Mouse (Mus musculus): ENCODE measurements around the gene Zbtb20.

The Zbtb20 gene

GRCm38 (mm10) chr16:43080923-43081702, 205.4 kb downstream of the Zbtb20 start:
- DNase-seq, result no peak

DNA sequence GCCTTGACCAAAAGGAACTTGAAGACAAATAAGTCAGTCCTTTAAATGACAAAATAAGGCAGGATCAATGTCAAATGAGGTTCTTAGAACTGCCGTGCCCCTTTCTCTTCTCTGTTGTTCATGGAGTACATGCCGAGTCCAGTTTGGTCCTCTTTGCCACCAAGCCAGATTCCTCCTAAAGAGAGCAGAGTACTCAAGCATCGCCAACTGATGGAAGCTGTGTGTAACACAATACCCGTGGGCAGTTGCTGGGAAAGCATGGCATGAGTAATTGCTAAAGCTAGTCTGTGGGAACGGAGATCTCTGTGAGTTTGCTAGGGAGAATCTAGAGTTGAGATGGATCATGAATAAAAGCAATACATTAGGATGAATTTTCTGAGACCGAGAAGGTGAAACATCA, 206.3 kb downstream of the Zbtb20 start:
- DNase-seq, result no peak

- DNase-seq, result no peak
These were observed 207.1 kb downstream of the Zbtb20 start for GRCm38 (mm10) chr16:43082801-43083200.

DNA sequence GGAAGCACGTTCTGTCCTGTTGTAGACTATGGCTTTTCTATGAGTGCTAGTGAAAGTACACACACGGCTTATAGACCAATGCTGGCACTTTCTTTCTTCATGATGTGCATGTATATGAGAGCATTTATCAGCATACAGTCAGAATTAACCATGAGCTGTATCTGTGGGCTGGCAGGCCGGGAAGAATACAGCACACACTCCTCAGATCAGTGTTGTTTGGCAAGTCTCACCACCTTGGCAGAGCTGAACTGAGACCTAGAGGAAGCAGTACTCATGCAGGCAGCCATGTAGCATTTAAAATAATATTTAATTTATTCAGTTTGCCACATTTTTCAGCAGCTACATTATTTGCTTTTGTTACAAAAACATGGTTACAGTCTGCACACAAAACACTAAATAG, 214.5 kb downstream of the Zbtb20 start:
- no peak for DNase-seq

GRCm38 (mm10) chr16:43094161-43094560, 218.5 kb downstream of the Zbtb20 start:
- no peak for DNase-seq

DNA sequence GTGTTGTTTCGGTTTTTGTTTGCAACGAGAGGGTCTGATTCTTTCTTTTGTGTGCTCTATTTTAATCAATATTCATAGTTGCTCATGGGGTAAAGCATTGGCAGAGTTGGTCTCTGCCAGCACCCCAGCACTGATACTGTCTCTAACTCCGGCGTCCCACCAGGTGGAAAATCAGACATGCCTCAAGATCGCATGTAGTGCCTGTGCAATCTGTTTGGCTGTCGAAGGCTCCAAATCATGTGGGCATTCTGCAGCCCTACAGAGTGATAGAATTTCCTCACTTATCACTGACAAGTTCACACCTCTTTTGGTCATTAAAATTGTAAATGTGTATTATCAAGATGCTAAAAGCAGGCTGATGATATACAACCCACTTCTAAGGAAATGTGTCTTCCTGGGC, 219.1 kb downstream of the Zbtb20 start:
- no peak for DNase-seq

DNA sequence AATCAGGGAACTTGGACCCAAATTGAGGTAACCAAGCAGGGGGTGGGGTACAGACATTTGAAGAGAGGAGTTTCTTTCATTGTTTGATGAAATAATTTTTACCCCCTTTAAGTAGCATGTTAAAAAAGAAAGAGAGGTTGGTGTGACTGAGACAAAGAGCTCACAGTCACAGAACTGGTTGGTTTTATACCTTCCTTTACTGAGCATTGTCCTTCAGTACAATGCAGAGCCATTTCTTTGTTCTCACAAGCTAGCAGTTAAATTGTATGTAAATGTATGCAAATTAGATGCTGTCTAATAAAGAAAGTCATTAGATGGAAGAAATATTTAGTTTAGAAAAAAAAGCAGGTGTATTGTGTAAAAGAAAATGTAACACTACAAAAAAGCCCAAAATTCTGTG, 220.4 kb downstream of the Zbtb20 start:
- no peak for DNase-seq

DNA sequence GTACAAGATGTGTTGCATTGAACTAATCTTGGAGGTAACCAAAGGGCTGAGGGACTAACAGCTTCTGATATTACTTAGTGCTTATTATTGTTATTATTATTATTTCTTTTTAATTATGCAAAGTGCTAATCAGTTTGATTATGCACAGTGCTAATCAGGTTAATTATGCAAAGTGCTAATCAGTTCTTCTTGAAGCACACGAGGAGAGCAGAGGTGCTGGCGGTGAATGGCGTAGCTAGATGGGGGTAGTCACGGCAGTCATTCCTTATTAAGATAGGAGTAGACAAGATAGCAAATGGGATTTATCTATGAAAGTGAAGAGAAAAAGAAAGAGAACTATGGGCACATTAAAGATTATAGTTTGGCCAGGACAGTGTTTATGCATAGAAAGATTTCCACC, 222.5 kb downstream of the Zbtb20 start:
- no peak for DNase-seq

GRCm38 (mm10) chr16:43098666-43099065, 223.0 kb downstream of the Zbtb20 start:
- no peak for DNase-seq

- no peak for DNase-seq
These were observed 235.6 kb downstream of the Zbtb20 start for GRCm38 (mm10) chr16:43111288-43111687.

DNA sequence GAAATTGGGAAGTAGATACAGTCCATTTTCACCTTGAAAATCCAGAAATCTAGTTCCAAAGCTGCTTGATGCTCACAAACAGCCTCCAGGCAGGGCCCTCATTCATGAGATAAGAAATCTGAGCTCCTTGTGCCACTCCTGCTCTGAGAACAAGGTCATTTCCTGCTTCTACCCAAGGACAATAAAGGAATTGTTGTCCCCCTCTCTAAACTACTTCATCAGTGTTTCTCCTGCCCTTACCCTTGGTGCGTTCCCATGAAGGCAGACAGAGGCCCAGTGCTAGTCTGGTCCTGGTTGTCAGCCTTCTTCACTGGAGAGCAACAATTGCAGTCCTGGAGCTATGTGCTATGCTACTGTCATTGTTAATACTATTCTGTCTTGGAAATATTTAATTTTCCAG, 238.3 kb downstream of the Zbtb20 start:
- no peak for DNase-seq

- no peak for DNase-seq
These were observed 254.3 kb downstream of the Zbtb20 start for GRCm38 (mm10) chr16:43129966-43130365.

DNA sequence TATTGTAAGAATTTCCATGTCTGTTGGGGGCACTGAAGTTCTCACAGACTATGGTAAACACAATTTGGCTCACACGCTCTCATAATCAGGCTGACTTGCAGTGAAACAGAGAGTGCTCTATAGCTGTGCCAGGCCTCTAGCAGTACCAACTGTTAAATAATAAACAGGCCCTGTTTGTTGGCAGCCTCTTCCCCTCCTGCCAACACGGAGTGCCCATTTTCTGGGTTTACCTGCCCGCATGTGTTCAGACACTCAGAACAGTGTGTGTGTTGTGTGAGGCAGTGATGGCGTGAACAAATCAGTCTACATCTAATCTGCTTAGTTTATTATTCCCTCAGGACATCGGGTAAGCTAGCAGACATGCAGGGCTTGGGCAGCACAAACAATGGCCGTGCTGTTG, 254.9 kb downstream of the Zbtb20 start:
- peak; percentile 18 to 30 for DNase-seq

- no peak for DNase-seq
These were observed 255.4 kb downstream of the Zbtb20 start for GRCm38 (mm10) chr16:43131077-43131476.

- DNase-seq, result peak; percentile 30 to 33
These were observed 292.8 kb downstream of the Zbtb20 start for GRCm38 (mm10) chr16:43168506-43168905.

- DNase-seq, result peak in 1 of 2 experiments; percentile 8
These were observed 293.7 kb downstream of the Zbtb20 start for GRCm38 (mm10) chr16:43169273-43169905.

DNA sequence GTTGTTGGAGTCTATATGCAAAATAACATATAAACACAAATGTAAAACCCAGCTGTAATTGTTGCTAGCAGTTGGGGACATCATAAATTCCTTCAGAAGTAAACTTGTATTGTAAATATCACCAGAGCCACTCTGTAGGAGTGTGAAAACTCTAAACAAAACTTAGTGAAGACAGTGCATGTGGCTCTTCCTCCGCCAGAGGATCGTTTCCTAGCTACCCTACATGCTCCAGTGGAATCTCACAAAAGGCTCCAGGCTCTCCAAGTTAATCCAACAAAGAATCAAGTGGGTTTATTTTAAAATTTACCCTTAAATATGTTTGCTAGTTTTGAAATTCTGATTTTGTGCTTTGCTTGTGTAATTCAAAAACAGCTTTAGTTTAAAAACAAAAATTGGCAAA, 296.5 kb downstream of the Zbtb20 start:
- DNase-seq, result no peak

- DNase-seq, result no peak
These were observed 297.2 kb downstream of the Zbtb20 start for GRCm38 (mm10) chr16:43172912-43173311.

DNA sequence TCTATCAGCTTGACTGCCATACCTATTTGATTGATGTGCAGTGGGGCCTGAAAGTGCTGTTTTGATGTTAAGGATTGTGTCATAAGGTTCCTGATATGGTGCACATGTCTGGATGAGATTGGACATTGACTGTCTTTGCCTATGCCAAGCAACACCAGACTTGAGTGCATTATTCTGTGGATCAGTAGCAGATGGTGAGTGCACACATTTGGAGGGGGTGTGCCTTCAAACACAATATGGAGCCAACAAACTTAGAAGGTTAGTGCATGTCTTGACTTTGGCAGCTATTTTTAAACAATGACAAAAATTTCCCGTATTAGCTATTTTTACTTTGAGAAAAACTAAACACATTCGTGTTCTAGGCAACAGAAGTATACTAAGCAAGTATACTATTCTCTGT, 299.1 kb downstream of the Zbtb20 start:
- DNase-seq, result no peak

DNA sequence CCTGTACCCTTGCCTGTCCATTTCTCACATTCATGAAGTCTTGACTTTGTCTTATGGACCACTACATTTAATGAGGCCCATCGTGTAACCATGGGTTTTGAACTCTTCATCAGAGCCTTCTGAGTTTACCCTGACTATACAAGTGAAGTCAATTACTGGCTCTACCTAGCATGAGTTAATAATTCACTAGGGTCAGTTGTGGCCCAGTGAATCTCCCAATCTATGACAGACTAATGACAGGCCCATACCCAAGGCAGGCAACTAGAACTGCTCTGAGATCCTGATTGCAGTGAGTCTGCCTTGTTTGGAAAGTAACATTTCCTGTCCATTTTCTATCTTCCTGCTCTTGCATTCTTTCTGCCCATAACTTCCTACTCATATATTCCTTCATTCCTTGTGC, 305.4 kb downstream of the Zbtb20 start:
- no peak for DNase-seq

GRCm38 (mm10) chr16:43190390-43190789, 314.7 kb downstream of the Zbtb20 start:
- DNase-seq, result no peak

- no peak for DNase-seq
These were observed 315.6 kb downstream of the Zbtb20 start for GRCm38 (mm10) chr16:43191060-43191850.

DNA sequence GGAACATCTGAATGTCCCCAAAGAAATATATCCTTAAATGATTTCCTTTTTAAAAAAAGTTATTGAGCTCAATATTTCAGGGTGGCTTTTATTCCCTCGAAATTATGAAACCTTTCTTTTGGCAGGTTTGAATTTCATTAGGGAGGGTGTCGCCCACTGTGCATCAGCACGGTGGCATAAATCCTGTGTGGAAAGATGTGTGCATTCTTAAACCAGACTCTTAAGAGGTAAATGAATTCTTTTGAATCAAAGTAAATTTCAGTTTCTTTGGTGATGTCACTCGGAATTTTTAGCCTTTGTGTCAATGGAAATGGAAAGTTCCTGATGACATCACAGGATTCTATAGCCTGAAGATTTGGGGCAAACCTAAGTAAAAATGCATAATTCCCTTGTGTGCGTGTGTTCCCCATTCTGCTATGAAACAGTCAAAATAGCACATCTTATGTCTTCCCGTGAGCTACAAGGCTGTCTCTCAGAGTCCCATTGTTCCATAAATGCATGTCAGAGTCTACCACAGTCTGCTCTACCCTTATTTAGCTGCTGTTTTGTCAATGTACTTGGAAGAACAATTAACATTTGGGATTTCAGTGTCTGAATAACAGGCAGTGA, 318.1 kb downstream of the Zbtb20 start:
- no peak for DNase-seq

All from kidney, adult 8-10 months (tissue).